Mouse (Mus musculus) brain, embryonic 14.5 days (tissue): Measurements from ENCODE around the gene Rfx3.

ENCODE experiments used
- CTCF ChIP-seq: fragments of 200-500 bp; IDR thresholded peaks from 2 replicates; pipeline ENCODE4 v1.5.1; 2012; ENCODE audit warnings: inconsistent platforms, mild to moderate bottlenecking, moderate library complexity, borderline replicate concordance; ENCODE audit not compliant: insufficient read depth, insufficient read length; ENCODE audit errors: extremely low read depth
- POLR2A ChIP-seq: fragments of 200-500 bp; IDR thresholded peaks from 2 replicates; pipeline ENCODE4 v1.6.1; 2012; ENCODE audit warnings: mild to moderate bottlenecking, inconsistent platforms, borderline replicate concordance; ENCODE audit not compliant: poor library complexity, insufficient read depth, insufficient read length, severe bottlenecking; ENCODE audit errors: extremely low read depth

- TF ChIP-seq POLR2A = no peak
- TF ChIP-seq CTCF = no peak
Measured at GRCm38 (mm10) chr19:27759347-27759746, 251.6 kb downstream of the Rfx3 start.
